Mouse (Mus musculus): ENCODE measurements at regions not wholly inside any gene's neighbourhood (a gene's known extent, or its start where the extent isn't known, plus 50 kb on each side); places are given as distances from the start of the nearest gene placed in this dataset.
"Not testable (repeated sequence)": the region's sequence is repeated elsewhere in the genome, so short reads cannot be mapped to it uniquely, and the experiment has no call there.

- not testable (repeated sequence) for ATAC-seq
Measured at GRCm38 (mm10) chr3:6135754-6136153, 385.1 kb downstream of the Gm8797 start.

- no peak for ATAC-seq
Measured at GRCm38 (mm10) chr3:6137374-6137773, 386.8 kb downstream of the Gm8797 start.

GRCm38 (mm10) chr3:6173775-6174174 lies 423.2 kb downstream of the Gm8797 start:
- no peak for ATAC-seq

DNA sequence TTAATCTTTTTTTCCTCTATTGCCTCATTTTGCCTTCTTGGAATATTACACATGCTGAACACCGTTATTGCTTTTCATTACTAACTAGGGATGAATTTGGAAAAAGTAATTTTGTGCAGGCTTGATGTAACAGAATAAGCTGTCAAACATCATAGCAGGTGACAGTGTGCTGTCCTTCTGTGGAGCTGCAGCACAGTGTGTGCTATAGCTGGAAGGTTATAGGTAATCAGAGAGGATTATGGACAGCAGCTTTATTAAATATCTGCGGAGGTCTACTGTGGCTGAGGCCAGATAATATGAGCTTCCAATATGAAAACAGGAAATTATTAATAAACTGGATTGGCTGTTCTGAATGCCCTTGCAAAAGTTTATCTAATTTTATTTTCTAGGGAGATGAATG lies 431.9 kb downstream of the Gm8797 start:
- ATAC-seq = no peak

DNA sequence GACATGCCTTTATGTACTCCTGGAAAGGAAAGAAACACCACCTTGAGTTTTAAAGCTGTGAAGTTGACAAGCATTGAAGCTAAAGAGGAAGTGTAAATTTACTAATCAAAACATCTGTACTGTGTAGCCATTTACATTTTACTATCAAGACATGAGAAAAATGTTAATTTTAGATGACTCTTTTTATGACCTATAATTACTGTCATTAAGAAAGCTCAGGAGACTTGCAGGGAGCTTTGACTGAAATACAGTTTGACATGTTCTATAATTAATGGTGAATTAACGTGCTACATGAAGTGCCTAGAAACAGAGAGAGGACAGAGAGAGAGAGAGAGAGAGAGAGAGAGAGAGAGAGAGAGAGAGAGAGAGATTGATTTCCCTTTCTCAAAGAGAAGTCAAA lies 432.8 kb downstream of the Gm8797 start:
- ATAC-seq = no peak

- no peak for ATAC-seq
Measured at GRCm38 (mm10) chr3:6204656-6205055, 415.6 kb downstream of the 1700008P02Rik start.

DNA sequence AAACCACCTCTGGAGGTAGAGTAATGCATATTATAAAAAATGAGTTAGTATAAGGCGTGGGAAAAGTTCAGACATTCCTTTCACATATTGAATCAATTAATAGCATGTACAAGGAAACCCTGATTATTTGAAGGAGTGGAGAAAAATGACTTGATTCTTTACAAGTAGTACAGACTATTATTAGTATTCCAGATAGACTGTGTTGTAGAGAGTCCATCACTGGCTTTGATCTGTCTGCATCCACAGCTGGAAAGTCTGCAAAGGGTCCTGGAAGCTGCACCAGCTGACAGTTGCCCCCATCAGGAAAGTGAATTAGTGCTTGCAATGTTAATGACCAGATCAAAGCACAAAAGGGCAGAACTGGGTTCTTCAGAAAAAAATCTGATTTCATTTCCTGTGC lies 391.6 kb downstream of the 1700008P02Rik start:
- no peak for ATAC-seq

Data from inflammation-experienced regulatory T-cells, adult 6 months (primary cell).